Mouse (Mus musculus) cerebellum, adult 11 months (tissue): ENCODE measurements at regions not wholly inside any gene's neighbourhood (a gene's known extent, or its start where the extent isn't known, plus 50 kb on each side); places are given as distances from the start of the nearest gene placed in this dataset.
A peak's percentile ranks its signal among the peaks of the same experiment; 100 is the strongest.
"Not testable (repeated sequence)": the region's sequence is repeated elsewhere in the genome, so short reads cannot be mapped to it uniquely, and the experiment has no call there.

Experiments
- DNase-seq: peaks from one replicate; pipeline ENCODE4 v3.0.0; 2022

DNA sequence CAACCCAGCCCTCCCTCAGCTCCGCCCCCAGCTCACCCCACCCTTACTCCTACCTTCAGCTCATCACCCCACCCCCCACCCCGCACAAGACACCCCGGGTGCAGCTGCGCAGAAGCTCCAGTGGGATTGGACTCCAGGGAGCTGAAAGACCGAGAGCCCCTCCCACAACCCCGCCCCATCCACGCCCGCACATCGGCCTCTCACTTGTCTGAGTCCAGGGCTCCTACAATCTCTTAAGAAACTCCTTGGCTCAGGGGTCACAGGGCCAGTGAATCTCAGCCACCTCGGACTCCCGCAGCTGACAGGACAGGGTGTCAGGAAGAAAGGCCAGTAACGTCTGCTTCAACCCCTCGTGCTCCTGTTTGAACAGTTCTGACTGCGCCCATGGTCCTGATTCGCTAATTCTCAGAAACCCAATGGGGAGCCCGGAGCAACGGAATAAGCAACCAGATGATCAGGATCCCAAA, 120.7 kb downstream of the Map1s start:
- DNase-seq, result peak; percentile 35

DNA sequence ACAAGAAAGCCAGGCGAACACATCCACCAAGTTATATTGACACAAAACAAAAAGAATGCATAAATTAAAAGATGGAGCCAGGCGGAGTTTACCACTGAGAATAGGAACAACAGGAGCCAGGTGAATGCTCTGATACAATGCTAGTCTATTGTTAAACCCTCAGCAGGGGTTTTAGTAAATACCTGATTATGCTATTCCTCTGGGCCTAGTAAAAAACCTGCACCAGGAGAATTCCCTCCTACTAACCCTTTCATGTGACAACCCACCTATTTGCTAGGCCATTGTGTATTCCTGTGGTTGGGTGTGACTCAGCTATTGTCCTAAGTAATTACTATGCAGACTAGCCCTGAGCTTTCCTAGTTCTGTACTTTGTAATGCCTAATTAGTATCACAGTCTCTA, 122.8 kb downstream of the Map1s start:
- DNase-seq, result not testable (repeated sequence)
